ENCODE assay signal across 12 mouse cellular contexts in genomic region chr2:32328911-32329460, GRCm38 (mm10). TPM values are rescaled to one million over a fixed set of nuclear protein-coding genes. Genes with fewer than 3 reads are reported as not detected.
A peak's percentile ranks its signal among the peaks of the same experiment; 100 is the strongest.
DNase-seq lines count a peak whose midpoint lies in the region; ATAC-seq lines count a peak whose summit lies in the region.
"Had no signal": no experiment of that assay in that cellular context is flagged by ENCODE, and none has a peak within 500 bp of the region (broad histone marks: within the 10 kb centered on the region; RNA-seq: fewer than 3 reads in every experiment).

No protein-coding gene starts in this region.

- no peak overlapping the region for H3K4me3 ChIP-seq in heart, embryonic 15.5 days
- H3K4me3 ChIP-seq in embryonic facial prominence, embryonic 12.5 days: no peak overlapping the region

- H3K27ac ChIP-seq in heart, embryonic 15.5 days: peak overlapping the region; percentile 49; the same call in 1 of the 2 replicates
- peak overlapping the region; percentile 91 for H3K27ac ChIP-seq in embryonic facial prominence, embryonic 12.5 days

- intact Hi-C loops in heart, postnatal 25 days (cut with DNase I): no loop called here

- no peak overlapping the region for H3K4me2 ChIP-seq in heart, embryonic 15.5 days
- H3K4me2 ChIP-seq in embryonic facial prominence, embryonic 12.5 days (replicated peaks): no peak overlapping the region

- peaks cover 16% of the 10 kb centered on the region for H3K27me3 ChIP-seq in heart, embryonic 15.5 days
- H3K27me3 ChIP-seq in embryonic facial prominence, embryonic 12.5 days: no peaks in the 10 kb centered on the region

- DNase-seq in heart, postnatal 25 days (ENCODE audit: low spot score): no peak
- peak; percentile 29 for DNase-seq in ZHBTc4 (ENCODE audit: low read depth, low spot score)
- DNase-seq in neural tube, embryonic 10.5 days (ENCODE audit: extremely low spot score, low spot score): peak; percentile 54
- no peak for DNase-seq in layer of hippocampus, postnatal 36 days
- DNase-seq: adrenal gland, postnatal 25 days; cerebellum, adult 9-11 months; gastrocnemius, postnatal 25 days; lung, postnatal 10 days had no signal

- 0 out of 2 replicates have a peak, but pooled peaks have one; percentile 16 for ATAC-seq in heart, embryonic 15.5 days (replicated peaks; ENCODE audit: insufficient number of reproducible peaks, insufficient read depth, low FRiP score, low read depth)
- 0 out of 2 replicates have a peak, but pooled peaks have one; percentile 22 for ATAC-seq in embryonic facial prominence, embryonic 12.5 days (ENCODE audit: insufficient number of reproducible peaks, insufficient read depth, low FRiP score, low TSS enrichment)
- no peak for ATAC-seq in granulocyte monocyte progenitor cell, adult 5-6 weeks (replicated peaks; ENCODE audit: poor library complexity, severe bottlenecking)
- ATAC-seq in frontal cortex, adult (ENCODE audit: low TSS enrichment): no peak

- WGBS in heart, embryonic 15.5 days: 42% methylated on average over 13 of the region's 13 CpGs
- WGBS in embryonic facial prominence, embryonic 12.5 days: 24% methylated on average over 13 of the region's 13 CpGs

- no peaks in the 10 kb centered on the region for H3K9me3 ChIP-seq in heart, embryonic 15.5 days (replicated peaks)
- H3K9me3 ChIP-seq in embryonic facial prominence, embryonic 12.5 days: no peaks in the 10 kb centered on the region

- peaks cover 9% of the 10 kb centered on the region; the same call in 1 of the 2 replicates for H3K4me1 ChIP-seq in heart, embryonic 15.5 days (replicated peaks)
- H3K4me1 ChIP-seq in embryonic facial prominence, embryonic 12.5 days: peaks cover 38% of the 10 kb centered on the region

- no peak overlapping the region for H3K9ac ChIP-seq in heart, embryonic 15.5 days
- no peak overlapping the region for H3K9ac ChIP-seq in embryonic facial prominence, embryonic 12.5 days

- H3K36me3 ChIP-seq in heart, embryonic 15.5 days: no peaks in the 10 kb centered on the region
- H3K36me3 ChIP-seq in embryonic facial prominence, embryonic 12.5 days: peaks cover 33% of the 10 kb centered on the region

RNA-seq across cellular contexts. Expression of gene Ciz1, which starts 23.1 kb away (rescaled TPM):
- polyA plus RNA-seq in heart, embryonic 15.5 days (2015; fragmentation: Nextera tagmentation; extraction: Ambion mirVana): 30.9 and 46.0 TPM in 2 replicates
- 10 to 100 TPM; 25.6 to 32.2 TPM for total RNA-seq in heart, postnatal 25 days (2021)
- polyA plus RNA-seq in embryonic facial prominence, embryonic 12.5 days (2016; fragmentation: Nextera tagmentation; extraction: Ambion mirVana): 50.6 and 57.8 TPM in 2 replicates
- total RNA-seq in granulocyte monocyte progenitor cell, adult 5-6 weeks (2014; fragmentation: Nextera tagmentation): 80.5 and 92.0 TPM in 2 replicates
- 50.8 and 52.0 TPM in 2 replicates for total RNA-seq in granulocyte monocyte progenitor cell, adult 5-6 weeks (2017)
- 10 to 100 TPM; 69.8 to 94.5 TPM for total RNA-seq in layer of hippocampus, postnatal 36 days (2021)

RNA-seq across cellular contexts. Expression of gene Dnm1, which starts 24.2 kb away (rescaled TPM):
- 1.9 and 5.4 TPM in 2 replicates for polyA plus RNA-seq in heart, embryonic 15.5 days (2015; fragmentation: Nextera tagmentation; extraction: Ambion mirVana)
- 1 to 10 TPM; 5.0 to 5.2 TPM for total RNA-seq in heart, postnatal 25 days (2021)
- polyA plus RNA-seq in embryonic facial prominence, embryonic 12.5 days (2016; fragmentation: Nextera tagmentation; extraction: Ambion mirVana): 45.0 and 47.8 TPM in 2 replicates
- 0.85 TPM in 1 of 2 replicates, not detected in the other for total RNA-seq in granulocyte monocyte progenitor cell, adult 5-6 weeks (2014; fragmentation: Nextera tagmentation)
- total RNA-seq in granulocyte monocyte progenitor cell, adult 5-6 weeks (2017): not detected in 2 replicates
- 1,000 to 10,000 TPM; 1,246 to 1,312 TPM for total RNA-seq in layer of hippocampus, postnatal 36 days (2021)

RNA-seq across cellular contexts. Expression of gene Swi5, which starts 41.1 kb away (rescaled TPM):
- polyA plus RNA-seq in heart, embryonic 15.5 days (2015; fragmentation: Nextera tagmentation; extraction: Ambion mirVana): 275 and 299 TPM in 2 replicates
- total RNA-seq in heart, postnatal 25 days (2021): 100 to 1,000 TPM; 177 to 188 TPM
- 413 TPM in 2 replicates for polyA plus RNA-seq in embryonic facial prominence, embryonic 12.5 days (2016; fragmentation: Nextera tagmentation; extraction: Ambion mirVana)
- total RNA-seq in granulocyte monocyte progenitor cell, adult 5-6 weeks (2014; fragmentation: Nextera tagmentation): 283 and 409 TPM in 2 replicates
- 384 and 442 TPM in 2 replicates for total RNA-seq in granulocyte monocyte progenitor cell, adult 5-6 weeks (2017)
- 100 to 1,000 TPM; 208 to 224 TPM for total RNA-seq in layer of hippocampus, postnatal 36 days (2021)

RNA-seq across cellular contexts. Expression of gene Golga2, which starts 41.8 kb away (rescaled TPM):
- 21.7 and 26.4 TPM in 2 replicates for polyA plus RNA-seq in heart, embryonic 15.5 days (2015; fragmentation: Nextera tagmentation; extraction: Ambion mirVana)
- 10 to 100 TPM; 70.6 to 71.2 TPM for total RNA-seq in heart, postnatal 25 days (2021)
- 27.4 and 29.7 TPM in 2 replicates for polyA plus RNA-seq in embryonic facial prominence, embryonic 12.5 days (2016; fragmentation: Nextera tagmentation; extraction: Ambion mirVana)
- total RNA-seq in granulocyte monocyte progenitor cell, adult 5-6 weeks (2014; fragmentation: Nextera tagmentation): 32.2 and 38.0 TPM in 2 replicates
- 49.7 and 50.9 TPM in 2 replicates for total RNA-seq in granulocyte monocyte progenitor cell, adult 5-6 weeks (2017)
- total RNA-seq in layer of hippocampus, postnatal 36 days (2021): 10 to 100 TPM; 79.9 to 81.2 TPM

RNA-seq across cellular contexts. Expression of gene 1110008P14Rik, which starts 52.8 kb away (rescaled TPM):
- 43.9 and 46.0 TPM in 2 replicates for polyA plus RNA-seq in heart, embryonic 15.5 days (2015; fragmentation: Nextera tagmentation; extraction: Ambion mirVana)
- total RNA-seq in heart, postnatal 25 days (2021): 10 to 100 TPM; 47.7 to 49.6 TPM
- polyA plus RNA-seq in embryonic facial prominence, embryonic 12.5 days (2016; fragmentation: Nextera tagmentation; extraction: Ambion mirVana): 53.9 and 54.6 TPM in 2 replicates
- total RNA-seq in granulocyte monocyte progenitor cell, adult 5-6 weeks (2014; fragmentation: Nextera tagmentation): 11.7 and 20.7 TPM in 2 replicates
- 5.5 and 11.2 TPM in 2 replicates for total RNA-seq in granulocyte monocyte progenitor cell, adult 5-6 weeks (2017)
- total RNA-seq in layer of hippocampus, postnatal 36 days (2021): 100 to 1,000 TPM; 160 to 170 TPM

Comparison
In these comparisons a context has a peak if more than half of its experiments do, and no peak if none do; other contexts are left out.
1. ATAC-seq: peak in heart, embryonic 15.5 days (single experiment) and embryonic facial prominence, embryonic 12.5 days (single experiment); none in granulocyte monocyte progenitor cell, adult 5-6 weeks (single experiment) and frontal cortex, adult (single experiment).
2. DNase-seq: peak in ZHBTc4 (single experiment) and neural tube, embryonic 10.5 days (single experiment); none in heart, postnatal 25 days (single experiment) and layer of hippocampus, postnatal 36 days (0 of 2).
3. RNA of gene Dnm1, which starts 24.2 kb away (total RNA-seq): 1,246 to 1,312 TPM in layer of hippocampus, postnatal 36 days; 5.0 to 5.2 TPM in heart, postnatal 25 days and 0.85 TPM in granulocyte monocyte progenitor cell, adult 5-6 weeks; every median in the first group is over 100 times any median in the second.